Mouse (Mus musculus) testis, adult 2 months (tissue): ENCODE measurements around the gene Mtch1.

Experiments
- CTCF ChIP-seq: fragments of 200-500 bp; IDR thresholded peaks from 2 replicates; pipeline ENCODE4 v1.5.1; 2012; ENCODE audit warnings: low read depth, mild to moderate bottlenecking, inconsistent platforms, low read length, moderate library complexity; ENCODE audit not compliant: control insufficient read depth, insufficient read depth, insufficient replicate concordance
- POLR2A ChIP-seq: fragments of 200-500 bp; IDR thresholded peaks from 2 replicates; pipeline ENCODE4 v1.6.1; 2012; ENCODE audit warnings: low read depth, mild to moderate bottlenecking, inconsistent platforms, low read length, moderate library complexity; ENCODE audit not compliant: control insufficient read depth

- TF ChIP-seq POLR2A (no peak), CTCF (no peak)
These were observed 30.3 kb upstream of the Mtch1 start for GRCm38 (mm10) chr17:29378056-29378455.
